Mouse (Mus musculus) 3134 (cell line): ENCODE measurements at regions not wholly inside any gene's neighbourhood (a gene's known extent, or its start where the extent isn't known, plus 50 kb on each side); places are given as distances from the start of the nearest gene placed in this dataset.
A peak's percentile ranks its signal among the peaks of the same experiment; 100 is the strongest.

ENCODE experiments used
- DNase-seq: peaks from one replicate; pipeline ENCODE4 v3.0.0-alpha.2; 2011; ENCODE audit warnings: low spot score; ENCODE audit not compliant: insufficient read length; ENCODE audit errors: extremely low read depth

- peak; percentile 28 for DNase-seq
Measured at GRCm38 (mm10) chr15:93656713-93657112, 61.0 kb upstream of the Prickle1 start.

- no peak for DNase-seq
Measured at GRCm38 (mm10) chr15:93655743-93656142, 60.1 kb upstream of the Prickle1 start.

GRCm38 (mm10) chr15:93655243-93655642 lies 59.6 kb upstream of the Prickle1 start:
- DNase-seq: no peak

- no peak for DNase-seq
Measured at GRCm38 (mm10) chr15:93653378-93653777, 57.7 kb upstream of the Prickle1 start.

GRCm38 (mm10) chr15:93650981-93651757 lies 55.5 kb upstream of the Prickle1 start:
- DNase-seq: no peak

- no peak for DNase-seq
Measured at GRCm38 (mm10) chr15:93650009-93650522, 54.4 kb upstream of the Prickle1 start.

GRCm38 (mm10) chr15:93648646-93649045 lies 53.0 kb upstream of the Prickle1 start:
- DNase-seq: no peak

- no peak for DNase-seq
Measured at GRCm38 (mm10) chr15:93646820-93647219, 51.1 kb upstream of the Prickle1 start.

GRCm38 (mm10) chr15:93645950-93646349 lies 50.3 kb upstream of the Prickle1 start:
- DNase-seq: no peak
